Mouse (Mus musculus): Measurements from ENCODE around the gene Rtp3.

DNA sequence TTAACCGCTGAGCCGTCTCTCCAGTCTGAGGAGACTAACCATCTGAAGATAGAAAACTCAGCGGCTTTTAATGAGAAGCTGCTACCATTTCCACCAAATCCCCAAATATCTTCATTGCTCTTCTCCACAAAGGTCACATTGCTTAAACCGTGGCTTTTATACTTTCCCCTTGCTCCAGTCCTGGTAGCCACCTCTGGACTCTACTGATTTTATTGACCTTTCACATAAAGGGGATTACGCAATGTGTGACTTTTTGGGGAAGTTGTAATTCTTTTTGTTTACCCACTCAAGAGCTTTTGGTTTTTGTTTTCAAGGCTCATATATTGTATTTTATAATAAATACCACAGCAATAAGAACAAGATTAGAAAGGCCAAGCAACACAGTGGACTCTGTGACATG, 4.8 kb downstream of the Rtp3 start:
- no peak for TF ChIP-seq CTCF (IDR thresholded peaks at IDR 0.05; ENCODE audit: low read depth, low read length)
- TF ChIP-seq EP300 (IDR thresholded peaks at IDR 0.05; ENCODE audit: insufficient read depth, low read depth, low read length), result no peak

Data from ES-Bruce4 (cell line).